Mouse (Mus musculus): ENCODE data around the gene Slc17a3. TPM values are rescaled to one million over a fixed set of nuclear protein-coding genes. Genes with fewer than 3 reads are reported as not detected.

Slc17a3 gene
- polyA plus RNA-seq, 1 experiment from 2014 or later = not detected

DNA sequence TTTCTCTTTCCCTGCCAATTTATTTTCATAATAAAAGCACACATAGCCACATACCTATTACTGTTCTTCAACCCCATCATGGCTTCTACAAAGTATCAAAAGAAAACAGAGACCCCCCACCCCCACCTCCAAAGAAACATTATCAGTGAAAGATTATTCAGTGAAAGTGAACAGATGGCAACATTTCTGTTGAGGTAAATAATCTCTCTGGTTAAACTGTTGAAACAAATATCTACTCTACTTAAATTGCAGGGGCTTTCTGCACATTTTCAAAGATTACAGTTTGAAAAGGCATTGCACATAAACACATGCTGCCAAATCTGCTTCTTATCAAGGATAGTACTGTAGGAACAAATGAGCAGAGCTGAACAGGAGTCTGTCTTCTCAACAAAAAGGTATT lies 22.6 kb downstream of the Slc17a3 start:
- no peaks in the 10 kb centered on the region for H3K36me3 ChIP-seq (ENCODE audit: control insufficient read depth, insufficient read depth, low read length)
- H3K27ac ChIP-seq (replicated peaks in 1 of 2; ENCODE audit: control insufficient read depth in 1 of 2, insufficient read depth in 1 of 2, low read depth in 2 of 2, low read length in 2 of 2) = no peak overlapping the region
- H3K4me2 ChIP-seq (ENCODE audit: low read length) = no peak overlapping the region
- H3K4me1 ChIP-seq (ENCODE audit: control insufficient read depth in 2 of 2, insufficient read depth in 2 of 2, low read length in 2 of 2) = peaks cover 3 to 5% of the 10 kb centered on the region in 2 experiments; a peak in 2 of 4 replicates
- no peak overlapping the region for H3K4me3 ChIP-seq (ENCODE audit: control insufficient read depth in 1 of 2, insufficient read depth in 1 of 2, low read depth in 1 of 2, low read length in 2 of 2)
- ATAC-seq (ENCODE audit: insufficient number of reproducible peaks, insufficient read depth, low FRiP score, low read depth) = no peak
- H3K27me3 ChIP-seq (ENCODE audit: control insufficient read depth, insufficient read depth, low read length) = 0 out of 2 replicates have a peak, but pooled peaks cover 3% of the 10 kb centered on the region
- no peaks in the 10 kb centered on the region for H3K9me3 ChIP-seq (ENCODE audit: control insufficient read depth, low read length)
- no peak overlapping the region for H3K9ac ChIP-seq (ENCODE audit: low read length)

GRCm38 (mm10) chr13:23864711-23865110 lies 25.5 kb downstream of the Slc17a3 start:
- no peak overlapping the region for H3K4me3 ChIP-seq (ENCODE audit: control insufficient read depth in 1 of 2, insufficient read depth in 1 of 2, low read depth in 1 of 2, low read length in 2 of 2)
- H3K36me3 ChIP-seq (ENCODE audit: control insufficient read depth, insufficient read depth, low read length) = no peaks in the 10 kb centered on the region
- WGBS = 55% methylated on average over 9 of the region's 9 CpGs
- H3K9me3 ChIP-seq (ENCODE audit: control insufficient read depth, low read length) = no peaks in the 10 kb centered on the region
- no peak overlapping the region for H3K4me2 ChIP-seq (ENCODE audit: low read length)
- H3K27ac ChIP-seq (replicated peaks in 1 of 2; ENCODE audit: control insufficient read depth in 1 of 2, insufficient read depth in 1 of 2, low read depth in 2 of 2, low read length in 2 of 2) = no peak overlapping the region
- H3K4me1 ChIP-seq (ENCODE audit: control insufficient read depth in 2 of 2, insufficient read depth in 2 of 2, low read length in 2 of 2) = peaks cover 3 to 5% of the 10 kb centered on the region in 2 experiments; a peak in 2 of 4 replicates
- no peaks in the 10 kb centered on the region for H3K27me3 ChIP-seq (ENCODE audit: control insufficient read depth, insufficient read depth, low read length)
- H3K9ac ChIP-seq (ENCODE audit: low read length) = no peak overlapping the region
- no peak for ATAC-seq (ENCODE audit: insufficient number of reproducible peaks, insufficient read depth, low FRiP score, low read depth)

DNA sequence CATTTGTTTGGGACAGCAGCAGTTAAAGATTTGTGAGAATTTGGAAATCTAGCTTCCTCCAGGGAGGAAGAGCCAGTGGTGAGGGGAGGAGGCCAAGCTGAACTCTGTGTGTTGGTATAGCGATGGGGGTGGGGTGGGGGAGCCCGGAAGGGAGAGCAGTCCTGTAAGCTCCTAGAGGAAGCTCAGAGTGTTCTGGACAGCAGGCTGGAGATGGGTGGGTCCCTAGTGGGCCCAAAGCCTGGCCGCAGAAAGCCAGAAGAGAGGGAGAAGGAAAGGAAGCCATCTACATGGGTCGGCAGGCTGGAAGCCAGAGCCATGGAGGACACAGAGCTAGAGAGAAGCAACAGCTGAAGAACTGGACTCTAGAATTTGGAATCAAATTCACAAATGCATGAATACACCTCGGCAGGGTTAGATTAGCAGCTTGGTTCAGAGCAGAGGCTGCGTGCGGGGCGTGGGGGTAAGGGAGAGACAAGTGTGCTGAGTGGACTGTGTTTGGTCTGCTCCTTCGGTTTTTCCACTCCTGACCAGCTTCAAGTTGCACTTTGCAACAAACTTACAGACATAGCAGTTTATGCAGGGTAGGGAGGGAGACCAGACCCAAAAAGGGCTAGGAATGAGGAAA lies 27.0 kb downstream of the Slc17a3 start:
- WGBS = 66% methylated on average over 9 of the region's 9 CpGs
- no peak for ATAC-seq (ENCODE audit: insufficient number of reproducible peaks, insufficient read depth, low FRiP score, low read depth)
- H3K9ac ChIP-seq (ENCODE audit: low read length) = no peak overlapping the region
- peaks cover 3 to 5% of the 10 kb centered on the region in 2 experiments; a peak in 2 of 4 replicates for H3K4me1 ChIP-seq (ENCODE audit: control insufficient read depth in 2 of 2, insufficient read depth in 2 of 2, low read length in 2 of 2)
- H3K4me2 ChIP-seq (ENCODE audit: low read length) = no peak overlapping the region
- H3K27me3 ChIP-seq (ENCODE audit: control insufficient read depth, insufficient read depth, low read length) = no peaks in the 10 kb centered on the region
- H3K36me3 ChIP-seq (ENCODE audit: control insufficient read depth, insufficient read depth, low read length) = no peaks in the 10 kb centered on the region
- no peak overlapping the region for H3K4me3 ChIP-seq (ENCODE audit: control insufficient read depth in 1 of 2, insufficient read depth in 1 of 2, low read depth in 1 of 2, low read length in 2 of 2)
- no peak overlapping the region for H3K27ac ChIP-seq (replicated peaks in 1 of 2; ENCODE audit: control insufficient read depth in 1 of 2, insufficient read depth in 1 of 2, low read depth in 2 of 2, low read length in 2 of 2)
- no peaks in the 10 kb centered on the region for H3K9me3 ChIP-seq (ENCODE audit: control insufficient read depth, low read length)

DNA sequence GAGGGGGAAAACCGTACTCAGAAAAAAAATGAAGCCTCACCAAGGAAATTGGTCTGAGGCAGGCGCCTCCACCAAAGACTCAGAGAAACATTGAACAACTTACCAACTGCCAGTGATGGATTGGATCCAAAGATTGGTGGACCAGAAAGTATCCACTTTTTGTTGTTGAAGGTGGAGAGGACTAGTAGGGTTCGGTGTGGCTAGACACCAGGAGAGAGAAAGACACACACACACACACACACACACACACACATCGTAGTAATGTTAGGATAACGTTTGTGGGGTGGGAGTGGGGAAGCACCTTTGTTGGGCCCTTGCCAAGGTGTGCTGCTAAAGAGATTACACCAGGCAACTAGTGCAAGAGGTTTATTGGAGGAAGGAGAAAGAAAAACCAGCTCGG lies 27.8 kb downstream of the Slc17a3 start:
- Histone ChIP-seq H3K27me3 (ENCODE audit: control insufficient read depth, insufficient read depth, low read length) (no peaks in the 10 kb centered on the region), H3K9me3 (ENCODE audit: control insufficient read depth, low read length) (no peaks in the 10 kb centered on the region), H3K36me3 (ENCODE audit: control insufficient read depth, insufficient read depth, low read length) (no peaks in the 10 kb centered on the region), H3K4me1 (ENCODE audit: control insufficient read depth in 2 of 2, insufficient read depth in 2 of 2, low read length in 2 of 2) (peaks cover 3 to 5% of the 10 kb centered on the region in 2 experiments; a peak in 2 of 4 replicates), H3K27ac (replicated peaks in 1 of 2; ENCODE audit: control insufficient read depth in 1 of 2, insufficient read depth in 1 of 2, low read depth in 2 of 2, low read length in 2 of 2) (no peak overlapping the region), H3K9ac (ENCODE audit: low read length) (no peak overlapping the region), H3K4me3 (ENCODE audit: control insufficient read depth in 1 of 2, insufficient read depth in 1 of 2, low read depth in 1 of 2, low read length in 2 of 2) (no peak overlapping the region), H3K4me2 (ENCODE audit: low read length) (no peak overlapping the region)
- 78% methylated on average over 6 of the region's 6 CpGs for WGBS
- ATAC-seq (ENCODE audit: insufficient number of reproducible peaks, insufficient read depth, low FRiP score, low read depth) = no peak

DNA sequence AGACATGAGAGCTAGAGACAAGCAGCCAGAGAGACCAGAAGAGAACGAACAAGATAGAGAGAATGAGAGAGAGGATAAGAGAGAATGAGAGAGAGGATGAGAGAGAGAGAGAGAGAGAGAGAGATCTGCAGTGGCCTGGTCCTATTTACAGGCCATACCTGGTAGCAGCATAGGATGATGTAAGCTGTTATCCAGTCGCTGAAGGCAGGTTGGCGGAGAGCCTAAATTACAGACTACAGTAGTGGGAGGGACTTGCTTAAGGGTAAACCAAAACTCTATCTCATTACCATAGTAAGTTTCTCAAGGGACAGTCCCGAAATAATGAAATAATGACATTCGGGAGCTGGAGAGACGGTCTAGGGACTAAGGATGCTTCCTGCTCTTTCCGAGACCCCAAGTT lies 28.2 kb downstream of the Slc17a3 start, which contains the start of gene Slc17a1:
TSS of gene Slc17a1 (plus strand) at position 346 of the 400 bp plus-strand sequence.
- Histone ChIP-seq H3K4me3 (ENCODE audit: control insufficient read depth in 1 of 2, insufficient read depth in 1 of 2, low read depth in 1 of 2, low read length in 2 of 2) (no peak within 1 kb of the TSS), H3K9ac (ENCODE audit: low read length) (no peak within 1 kb of the TSS), H3K27me3 (ENCODE audit: control insufficient read depth, insufficient read depth, low read length) (no peaks in the 10 kb centered on the region), H3K27ac (replicated peaks in 1 of 2; ENCODE audit: control insufficient read depth in 1 of 2, insufficient read depth in 1 of 2, low read depth in 2 of 2, low read length in 2 of 2) (no peak within 1 kb of the TSS), H3K4me2 (ENCODE audit: low read length) (no peak within 1 kb of the TSS), H3K4me1 (ENCODE audit: control insufficient read depth in 2 of 2, insufficient read depth in 2 of 2, low read length in 2 of 2) (peaks cover 3 to 5% of the 10 kb centered on the region in 2 experiments; a peak in 2 of 4 replicates), H3K9me3 (ENCODE audit: control insufficient read depth, low read length) (no peaks in the 10 kb centered on the region), H3K36me3 (ENCODE audit: control insufficient read depth, insufficient read depth, low read length) (no peaks in the 10 kb centered on the region)
- WGBS = 71% methylated on average over 7 of the region's 7 CpGs
- no peak for ATAC-seq (ENCODE audit: insufficient number of reproducible peaks, insufficient read depth, low FRiP score, low read depth)

DNA sequence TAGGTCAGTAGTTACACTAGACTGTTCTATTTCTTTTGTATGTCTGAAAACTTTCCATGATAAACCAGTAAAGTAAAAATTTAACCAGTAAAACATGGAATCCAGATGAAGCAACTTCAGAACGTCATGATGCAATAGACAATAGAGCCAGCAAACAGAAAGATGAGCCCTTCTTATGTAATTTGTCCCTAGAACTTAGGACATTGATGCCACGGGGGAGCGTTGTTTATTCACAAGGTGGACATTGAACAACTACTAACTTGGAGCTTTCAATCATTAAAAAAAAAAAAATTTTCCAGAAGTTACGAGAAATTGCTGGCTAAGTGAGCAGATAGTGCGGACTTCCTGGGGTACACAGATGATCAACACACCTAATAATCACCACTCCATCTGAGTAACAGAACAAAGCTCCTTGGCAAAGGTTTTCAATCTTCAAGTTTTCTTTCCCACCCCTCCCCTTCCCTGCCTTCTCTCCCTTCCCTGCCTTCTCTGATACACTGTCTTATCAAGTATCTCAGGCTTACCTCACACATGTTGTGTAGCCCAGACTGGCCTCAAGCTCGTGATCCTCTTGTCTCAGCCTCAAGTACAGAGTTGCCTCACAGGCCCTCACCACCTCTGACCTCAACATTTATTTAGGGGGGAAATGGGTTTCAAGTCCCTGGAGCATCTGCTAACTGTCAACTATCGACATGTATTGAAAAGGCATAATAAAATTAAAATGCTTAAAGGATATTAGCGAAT lies 29.7 kb downstream of the Slc17a3 start:
- Histone ChIP-seq H3K9me3 (ENCODE audit: control insufficient read depth, low read length) (no peaks in the 10 kb centered on the region), H3K4me3 (ENCODE audit: control insufficient read depth in 1 of 2, insufficient read depth in 1 of 2, low read depth in 1 of 2, low read length in 2 of 2) (no peak overlapping the region), H3K36me3 (ENCODE audit: control insufficient read depth, insufficient read depth, low read length) (no peaks in the 10 kb centered on the region), H3K4me1 (ENCODE audit: control insufficient read depth in 2 of 2, insufficient read depth in 2 of 2, low read length in 2 of 2) (peaks cover 3 to 5% of the 10 kb centered on the region in 2 experiments; a peak in 2 of 4 replicates), H3K27me3 (ENCODE audit: control insufficient read depth, insufficient read depth, low read length) (no peaks in the 10 kb centered on the region), H3K27ac (replicated peaks in 1 of 2; ENCODE audit: control insufficient read depth in 1 of 2, insufficient read depth in 1 of 2, low read depth in 2 of 2, low read length in 2 of 2) (no peak overlapping the region), H3K4me2 (ENCODE audit: low read length) (no peak overlapping the region), H3K9ac (ENCODE audit: low read length) (no peak overlapping the region)
- 77% methylated on average over 8 of the region's 8 CpGs for WGBS
- ATAC-seq (ENCODE audit: insufficient number of reproducible peaks, insufficient read depth, low FRiP score, low read depth) = no peak

GRCm38 (mm10) chr13:23869996-23870395 lies 30.8 kb downstream of the Slc17a3 start:
- H3K9me3 ChIP-seq (ENCODE audit: control insufficient read depth, low read length) = no peaks in the 10 kb centered on the region
- no peak overlapping the region for H3K27ac ChIP-seq (replicated peaks in 1 of 2; ENCODE audit: control insufficient read depth in 1 of 2, insufficient read depth in 1 of 2, low read depth in 2 of 2, low read length in 2 of 2)
- 73% methylated on average over 3 of the region's 3 CpGs for WGBS
- no peak for ATAC-seq (ENCODE audit: insufficient number of reproducible peaks, insufficient read depth, low FRiP score, low read depth)
- H3K9ac ChIP-seq (ENCODE audit: low read length) = no peak overlapping the region
- no peaks in the 10 kb centered on the region for H3K36me3 ChIP-seq (ENCODE audit: control insufficient read depth, insufficient read depth, low read length)
- no peak overlapping the region for H3K4me2 ChIP-seq (ENCODE audit: low read length)
- H3K4me1 ChIP-seq (ENCODE audit: control insufficient read depth in 2 of 2, insufficient read depth in 2 of 2, low read length in 2 of 2) = peaks cover 0 to 5% of the 10 kb centered on the region in 2 experiments; a peak in 1 of 4 replicates
- H3K27me3 ChIP-seq (ENCODE audit: control insufficient read depth, insufficient read depth, low read length) = no peaks in the 10 kb centered on the region
- no peak overlapping the region for H3K4me3 ChIP-seq (ENCODE audit: control insufficient read depth in 1 of 2, insufficient read depth in 1 of 2, low read depth in 1 of 2, low read length in 2 of 2)
